Mouse (Mus musculus) inflammation-experienced regulatory T-cells, adult 6 months (primary cell): Measurements from ENCODE around the gene 5430419D17Rik. TPM values are rescaled to one million over a fixed set of nuclear protein-coding genes. Genes with fewer than 3 reads are reported as not detected.

ENCODE experiments used
- ATAC-seq: one replicate; pipeline ENCODE4 v1.8.0; 2017
- polyA plus RNA-seq, 3 experiments: library from polyadenylated mRNA; unstranded; fragments of 100-300 nt; shearing (Covaris generic); gene quantifications; one replicate each; pipeline ENCODE4 v1.2.1; 2017

Gene 5430419D17Rik
- polyA plus RNA-seq, 3 experiments from 2014 or later, result not detected

GRCm38 (mm10) chr7:131318340-131318739 lies 144.1 kb downstream of the 5430419D17Rik start:
- ATAC-seq, result no peak

GRCm38 (mm10) chr7:131322192-131322591 lies 148.0 kb downstream of the 5430419D17Rik start, which contains the start of gene Cuzd1:
Cuzd1 (minus strand) TSS chr7:131322292.
- ATAC-seq, result no peak

DNA sequence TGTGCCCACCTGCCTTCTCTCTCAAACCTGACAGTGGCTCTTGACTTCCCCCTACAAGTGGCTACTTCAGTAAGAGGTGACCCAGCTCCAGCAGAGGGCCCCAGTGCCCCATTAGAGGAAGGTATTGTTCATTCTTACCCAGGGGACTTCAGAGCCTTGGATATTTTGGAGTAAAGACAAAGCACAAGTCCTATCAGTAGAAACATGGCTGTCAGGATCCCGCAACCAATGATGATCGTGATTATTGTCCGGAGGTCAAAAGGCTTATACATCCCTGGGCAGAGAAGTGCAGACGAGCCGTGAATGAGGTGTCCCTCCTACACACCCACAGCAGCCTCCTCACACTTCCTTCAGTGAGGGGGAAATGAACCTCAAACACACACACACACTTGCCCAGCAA lies 152.9 kb downstream of the 5430419D17Rik start:
- no peak for ATAC-seq

GRCm38 (mm10) chr7:131329416-131329815 lies 155.2 kb downstream of the 5430419D17Rik start, which contains the start of gene Fam24b:
Fam24b (minus strand) TSS chr7:131329516.
- no peak for ATAC-seq

GRCm38 (mm10) chr7:131331688-131332087 lies 157.5 kb downstream of the 5430419D17Rik start:
- ATAC-seq, result no peak

- ATAC-seq, result no peak
These were observed 159.4 kb downstream of the 5430419D17Rik start, which contains the start of gene Fam24a for GRCm38 (mm10) chr7:131333564-131333963. Fam24a (plus strand) TSS chr7:131333864.

DNA sequence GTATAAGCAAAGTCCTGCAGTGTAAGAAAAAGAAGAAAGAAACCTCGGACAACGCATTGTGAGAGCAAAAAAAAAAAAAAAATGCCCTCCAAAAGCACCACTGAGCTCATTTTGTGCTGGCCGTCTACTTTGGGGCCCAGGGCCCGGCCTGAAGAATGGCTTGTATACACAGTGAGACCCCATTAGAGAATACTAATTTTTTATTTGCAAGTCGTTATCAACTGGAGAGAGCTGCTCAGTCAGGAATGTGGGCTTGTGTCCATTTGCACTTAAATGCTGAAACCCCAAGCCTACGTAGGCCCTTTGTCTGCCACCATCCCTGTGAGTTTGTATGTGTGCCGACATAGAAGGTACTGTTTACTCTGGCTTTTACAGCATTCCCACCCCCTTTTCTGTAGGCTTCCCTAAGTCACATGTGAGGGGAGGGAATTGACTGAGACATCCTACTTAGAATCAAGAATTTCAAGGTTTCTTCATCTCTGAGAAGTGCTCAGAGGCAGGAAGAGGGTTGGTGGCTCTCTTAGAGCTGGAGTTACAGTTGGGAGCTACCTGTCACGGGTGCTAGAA lies 163.4 kb downstream of the 5430419D17Rik start:
- ATAC-seq, result no peak

DNA sequence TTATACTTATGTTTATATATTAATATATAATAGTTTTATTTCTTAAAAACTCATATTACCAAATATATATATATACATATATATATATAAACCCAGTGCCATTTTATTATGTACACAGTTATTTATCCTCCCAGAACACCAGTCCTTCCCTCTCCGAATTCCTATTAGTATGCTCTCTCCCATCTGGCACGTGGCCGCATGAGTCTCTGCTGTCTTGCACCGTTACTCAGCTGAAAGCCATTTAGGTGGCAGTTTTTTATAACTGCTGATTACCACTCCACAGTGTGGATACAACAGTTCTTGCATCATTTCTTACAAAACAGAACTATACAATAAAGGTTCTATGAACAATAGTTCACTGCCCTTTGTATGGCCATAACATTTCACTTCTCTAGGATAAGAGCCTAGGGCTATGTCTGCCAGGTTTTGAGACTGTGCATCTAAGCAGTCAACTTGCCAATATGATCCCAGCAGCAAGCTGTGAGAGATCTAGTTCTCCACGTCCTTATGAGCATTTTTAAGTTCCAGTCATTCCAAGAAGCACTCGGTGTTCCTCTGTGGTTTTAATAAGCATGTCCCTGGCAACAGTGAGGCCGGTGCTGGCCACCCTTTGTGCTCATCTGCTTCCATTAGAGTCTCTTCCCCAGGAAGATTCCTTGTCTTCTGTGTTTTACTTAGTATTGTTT lies 171.8 kb downstream of the 5430419D17Rik start:
- no peak for ATAC-seq

Other genes with a start within 250 kb of the 5430419D17Rik start
- not detected for gene Htra1, start 238.3 kb upstream of the 5430419D17Rik start, polyA plus RNA-seq
- not detected for gene Dmbt1, start 142.3 kb upstream of the 5430419D17Rik start, polyA plus RNA-seq
- gene 4933402N03Rik, start 28.1 kb upstream of the 5430419D17Rik start, polyA plus RNA-seq, result not detected
- gene Cuzd1, start 147.9 kb downstream of the 5430419D17Rik start, polyA plus RNA-seq, result not detected
- not detected for gene Fam24b, start 155.1 kb downstream of the 5430419D17Rik start, polyA plus RNA-seq
- not detected for gene Fam24a, start 159.5 kb downstream of the 5430419D17Rik start, polyA plus RNA-seq
- gene 2310057M21Rik, start 188.4 kb downstream of the 5430419D17Rik start, polyA plus RNA-seq, result 10 to 100 TPM; 21.7 to 26.3 (median 23.0) TPM
- 10 to 100 TPM; 39.3 to 44.7 (median 44.3) TPM for gene Pstk, start 196.7 kb downstream of the 5430419D17Rik start, polyA plus RNA-seq
- gene Ikzf5, start 236.1 kb downstream of the 5430419D17Rik start, polyA plus RNA-seq, result 10 to 100 TPM; 29.4 to 39.5 (median 34.0) TPM
- 10 to 100 TPM; 27.1 to 66.2 (median 49.5) TPM for gene Acadsb, start 236.2 kb downstream of the 5430419D17Rik start, polyA plus RNA-seq